Mouse (Mus musculus) embryo, embryonic 11.5 days (tissue): ENCODE measurements around the gene Slc46a2.

Experiments
- DNase-seq: peaks from one replicate; pipeline ENCODE4 v3.0.0-alpha.2; 2012; ENCODE audit warnings: low read depth, low spot score

The Slc46a2 gene

GRCm38 (mm10) chr4:59914608-59915403 is at the start of gene Slc46a2:
Gene Slc46a2 (minus strand): TSS chr4:59915056.
- DNase-seq: no peak

GRCm38 (mm10) chr4:59963405-59964344 is 48.8 kb upstream of the Slc46a2 start, which contains the start of gene Mup6:
Gene Mup6 (plus strand): TSS chr4:59964294.
- no peak for DNase-seq

- no peak for DNase-seq
These were observed 45.8 kb upstream of the Slc46a2 start, which contains the start of gene Mup4 for GRCm38 (mm10) chr4:59960610-59961009. Gene Mup4 (minus strand): TSS chr4:59960710.

- DNase-seq: no peak
These were observed 22.7 kb upstream of the Slc46a2 start for GRCm38 (mm10) chr4:59937543-59937942.

- DNase-seq: peak; percentile 20
These were observed 17.8 kb upstream of the Slc46a2 start for GRCm38 (mm10) chr4:59932505-59933281.

GRCm38 (mm10) chr4:59928347-59928746 is 13.5 kb upstream of the Slc46a2 start:
- DNase-seq: peak; percentile 48

- no peak for DNase-seq
These were observed 12.8 kb upstream of the Slc46a2 start for GRCm38 (mm10) chr4:59927666-59928065.

- no peak for DNase-seq
These were observed 10.2 kb upstream of the Slc46a2 start for GRCm38 (mm10) chr4:59925082-59925481.

- no peak for DNase-seq
These were observed 3.1 kb upstream of the Slc46a2 start for GRCm38 (mm10) chr4:59917966-59918365.

GRCm38 (mm10) chr4:59908785-59909184 is 6.1 kb downstream of the Slc46a2 start:
- no peak for DNase-seq

- DNase-seq: no peak
These were observed 7.1 kb downstream of the Slc46a2 start for GRCm38 (mm10) chr4:59907657-59908230.

- DNase-seq: no peak
These were observed 7.8 kb downstream of the Slc46a2 start for GRCm38 (mm10) chr4:59907092-59907491.

- no peak for DNase-seq
These were observed 12.3 kb downstream of the Slc46a2 start for GRCm38 (mm10) chr4:59902547-59902946.

- DNase-seq: no peak
These were observed 13.0 kb downstream of the Slc46a2 start for GRCm38 (mm10) chr4:59901810-59902209.

- no peak for DNase-seq
These were observed 16.3 kb downstream of the Slc46a2 start for GRCm38 (mm10) chr4:59898521-59898919.

- DNase-seq: no peak
These were observed 16.9 kb downstream of the Slc46a2 start for GRCm38 (mm10) chr4:59897814-59898520.

GRCm38 (mm10) chr4:59896000-59896399 is 18.9 kb downstream of the Slc46a2 start:
- no peak for DNase-seq

GRCm38 (mm10) chr4:59894977-59895575 is 19.8 kb downstream of the Slc46a2 start:
- DNase-seq: no peak

GRCm38 (mm10) chr4:59894415-59894814 is 20.4 kb downstream of the Slc46a2 start:
- DNase-seq: no peak

GRCm38 (mm10) chr4:59892731-59893130 is 22.1 kb downstream of the Slc46a2 start:
- no peak for DNase-seq
